Mouse (Mus musculus): ENCODE measurements at regions not wholly inside any gene's neighbourhood (a gene's known extent, or its start where the extent isn't known, plus 50 kb on each side); places are given as distances from the start of the nearest gene placed in this dataset.
A peak's percentile ranks its signal among the peaks of the same experiment; 100 is the strongest.

GRCm38 (mm10) chr13:28797617-28798475, 155.7 kb downstream of the Sox4 start:
- no peak for ATAC-seq (ENCODE audit: poor library complexity, severe bottlenecking)

- ATAC-seq (ENCODE audit: poor library complexity, severe bottlenecking) = no peak
Observed at GRCm38 (mm10) chr13:28795274-28795673, 158.2 kb downstream of the Sox4 start.

GRCm38 (mm10) chr13:28794547-28794946, 159.0 kb downstream of the Sox4 start:
- ATAC-seq (ENCODE audit: poor library complexity, severe bottlenecking) = no peak

- ATAC-seq (ENCODE audit: poor library complexity, severe bottlenecking) = no peak
Observed at GRCm38 (mm10) chr13:28793166-28793935, 160.2 kb downstream of the Sox4 start.

- ATAC-seq (ENCODE audit: poor library complexity, severe bottlenecking) = no peak
Observed at GRCm38 (mm10) chr13:28792461-28793165, 160.9 kb downstream of the Sox4 start.

- ATAC-seq (ENCODE audit: poor library complexity, severe bottlenecking) = no peak
Observed at GRCm38 (mm10) chr13:28790381-28790780, 163.1 kb downstream of the Sox4 start.

- ATAC-seq (ENCODE audit: poor library complexity, severe bottlenecking) = no peak
Observed at GRCm38 (mm10) chr13:28787331-28787643, 166.2 kb downstream of the Sox4 start.

GRCm38 (mm10) chr13:28786629-28787330, 166.7 kb downstream of the Sox4 start:
- no peak for ATAC-seq (ENCODE audit: poor library complexity, severe bottlenecking)

- no peak for ATAC-seq (ENCODE audit: poor library complexity, severe bottlenecking)
Observed at GRCm38 (mm10) chr13:28782497-28783246, 170.8 kb downstream of the Sox4 start.

- ATAC-seq (ENCODE audit: poor library complexity, severe bottlenecking) = no peak
Observed at GRCm38 (mm10) chr13:28782081-28782480, 171.4 kb downstream of the Sox4 start.

GRCm38 (mm10) chr13:28781660-28782059, 171.9 kb downstream of the Sox4 start:
- ATAC-seq (ENCODE audit: poor library complexity, severe bottlenecking) = no peak

- no peak for ATAC-seq (ENCODE audit: poor library complexity, severe bottlenecking)
Observed at GRCm38 (mm10) chr13:28780462-28780861, 173.1 kb downstream of the Sox4 start.

- no peak for ATAC-seq (ENCODE audit: poor library complexity, severe bottlenecking)
Observed at GRCm38 (mm10) chr13:28775142-28775815, 178.2 kb downstream of the Sox4 start.

- ATAC-seq (ENCODE audit: poor library complexity, severe bottlenecking) = no peak
Observed at GRCm38 (mm10) chr13:28774649-28775048, 178.9 kb downstream of the Sox4 start.

GRCm38 (mm10) chr13:28773466-28773865, 180.0 kb downstream of the Sox4 start:
- no peak for ATAC-seq (ENCODE audit: poor library complexity, severe bottlenecking)

GRCm38 (mm10) chr13:28770531-28770930, 183.0 kb downstream of the Sox4 start:
- no peak for ATAC-seq (ENCODE audit: poor library complexity, severe bottlenecking)

- ATAC-seq (ENCODE audit: poor library complexity, severe bottlenecking) = peak; percentile 66
Observed at GRCm38 (mm10) chr13:28770018-28770417, 183.5 kb downstream of the Sox4 start.

- ATAC-seq (ENCODE audit: poor library complexity, severe bottlenecking) = no peak
Observed at GRCm38 (mm10) chr13:28768717-28769426, 184.6 kb downstream of the Sox4 start.

- peak; percentile 64 for ATAC-seq (ENCODE audit: poor library complexity, severe bottlenecking)
Observed at GRCm38 (mm10) chr13:28762555-28762954, 191.0 kb downstream of the Sox4 start.

Measured in megakaryocyte, adult 5-6 weeks (primary cell).